Mouse (Mus musculus) thymus, adult 2 months (tissue): ENCODE measurements around the gene Tmem201. TPM values are rescaled to one million over a fixed set of nuclear protein-coding genes. Genes with fewer than 3 reads are reported as not detected.

ENCODE experiments used
- DNase-seq: peaks from one replicate; pipeline ENCODE4 v3.0.0; 2021
- H3K27ac ChIP-seq: fragments of 200-500 bp; 2 replicates; pipeline ENCODE4 v1.5.1; 2012; ENCODE audit warnings: low read length, control low read depth; ENCODE audit not compliant: control insufficient read depth, insufficient read depth
- H3K27me3 ChIP-seq: fragments of 200-500 bp; 2 replicates; pipeline ENCODE4 v1.6.1; 2012; ENCODE audit warnings: mild to moderate bottlenecking, low read length, moderate library complexity, mixed read lengths; ENCODE audit not compliant: control insufficient read depth, insufficient read depth
- H3K36me3 ChIP-seq: fragments of 200-500 bp; 2 replicates; pipeline ENCODE4 v1.6.1; 2012; ENCODE audit warnings: mild to moderate bottlenecking, low read length, moderate library complexity; ENCODE audit not compliant: control insufficient read depth, insufficient read depth
- H3K4me1 ChIP-seq: fragments of 200-500 bp; replicated peaks from 2 replicates; pipeline ENCODE4 v1.6.1; 2012; ENCODE audit warnings: low read length; ENCODE audit not compliant: control insufficient read depth, insufficient read depth
- H3K4me3 ChIP-seq: fragments of 200-500 bp; 2 replicates; pipeline ENCODE4 v1.5.1; 2012; ENCODE audit warnings: mild to moderate bottlenecking, low read length, control low read depth, moderate library complexity; ENCODE audit not compliant: control insufficient read depth, insufficient read depth
- CTCF ChIP-seq: fragments of 200-500 bp; IDR thresholded peaks from 2 replicates; pipeline ENCODE4 v1.5.1; 2012; ENCODE audit warnings: mild to moderate bottlenecking, control low read depth, low read length, moderate library complexity, borderline replicate concordance; ENCODE audit not compliant: control insufficient read depth, poor library complexity, insufficient read depth; ENCODE audit errors: extremely low read depth
- POLR2A ChIP-seq: fragments of 200-500 bp; IDR thresholded peaks from 2 replicates; pipeline ENCODE4 v1.6.1; 2012; ENCODE audit warnings: mild to moderate bottlenecking, low read length, control low read depth, moderate library complexity; ENCODE audit not compliant: control insufficient read depth, poor library complexity, insufficient read depth; ENCODE audit errors: extremely low read depth
- WGBS: fragments of 180-500 bp; shearing (Covaris S2); methylation state at CpG from one replicate; pipeline ENCODE4 v1.1.7; 2018; 5-methylcytosine and 5-hydroxymethylcytosine counted together
- polyA plus RNA-seq: library from polyadenylated mRNA; depleted of rRNA; stranded (reverse); fragments of >200 nt; gene quantifications from 2 replicates; pipeline ENCODE4 v1.2.3, GENCODE M21; 2012

Gene Tmem201
- polyA plus RNA-seq, 1 experiment = 71.7 TPM

GRCm38 (mm10) chr4:149732313-149732712, 5.5 kb downstream of the Tmem201 start:
- TF ChIP-seq CTCF (no peak), POLR2A (no peak)
- 91% methylated on average over 3 of the region's 3 CpGs for WGBS
- Histone ChIP-seq H3K27ac (no peak overlapping the region), H3K4me1 (peaks cover 25% of the 10 kb centered on the region), H3K4me3 (no peak overlapping the region), H3K27me3 (no peaks in the 10 kb centered on the region), H3K36me3 (peaks cover 8% of the 10 kb centered on the region)
- no peak for DNase-seq

- Histone ChIP-seq H3K36me3 (peaks cover 12% of the 10 kb centered on the region), H3K27me3 (no peaks in the 10 kb centered on the region), H3K4me3 (no peak overlapping the region), H3K27ac (no peak overlapping the region), H3K4me1 (peaks cover 15% of the 10 kb centered on the region)
- 52% methylated on average over 7 of the region's 7 CpGs for WGBS
- TF ChIP-seq CTCF = no peak
- no peak for TF ChIP-seq POLR2A
- no peak for DNase-seq
Observed at GRCm38 (mm10) chr4:149730827-149731226, 7.0 kb downstream of the Tmem201 start.

- peaks cover 12% of the 10 kb centered on the region for H3K4me1 ChIP-seq
- H3K27me3 ChIP-seq = no peaks in the 10 kb centered on the region
- WGBS = 87% methylated on average over 8 of the region's 8 CpGs
- H3K36me3 ChIP-seq = peaks cover 12% of the 10 kb centered on the region
- TF ChIP-seq POLR2A (no peak), CTCF (no peak)
- no peak overlapping the region for H3K4me3 ChIP-seq
- H3K27ac ChIP-seq = no peak overlapping the region
- no peak for DNase-seq
Observed at GRCm38 (mm10) chr4:149728810-149729209, 9.0 kb downstream of the Tmem201 start.

- DNase-seq = no peak
- Histone ChIP-seq H3K36me3 (peaks cover 12% of the 10 kb centered on the region), H3K27me3 (no peaks in the 10 kb centered on the region), H3K4me3 (no peak overlapping the region), H3K4me1 (0 out of 2 replicates have a peak, but pooled peaks cover 3% of the 10 kb centered on the region), H3K27ac (no peak overlapping the region)
- WGBS = 98% methylated on average over 5 of the region's 5 CpGs
- TF ChIP-seq POLR2A (no peak), CTCF (no peak)
Observed at GRCm38 (mm10) chr4:149727636-149728035, 10.2 kb downstream of the Tmem201 start.

- TF ChIP-seq CTCF (peak; percentile 78; the same call in 1 of the 2 replicates), POLR2A (no peak)
- Histone ChIP-seq H3K36me3 (peaks cover 12% of the 10 kb centered on the region), H3K4me3 (no peak overlapping the region), H3K27me3 (no peaks in the 10 kb centered on the region), H3K4me1 (peaks cover 8% of the 10 kb centered on the region), H3K27ac (no peak overlapping the region)
- peak; percentile 70 for DNase-seq
- 82% methylated on average over 15 of the region's 15 CpGs for WGBS
Observed at GRCm38 (mm10) chr4:149725661-149726350, 12.0 kb downstream of the Tmem201 start.

- WGBS = 96% methylated on average over 17 of the region's 17 CpGs
- Histone ChIP-seq H3K36me3 (peaks cover 8% of the 10 kb centered on the region), H3K4me1 (peaks cover 8% of the 10 kb centered on the region), H3K27ac (no peak overlapping the region), H3K4me3 (no peak overlapping the region), H3K27me3 (no peaks in the 10 kb centered on the region)
- no peak for DNase-seq
- TF ChIP-seq CTCF (no peak), POLR2A (no peak)
Observed at GRCm38 (mm10) chr4:149724916-149725470, 12.9 kb downstream of the Tmem201 start.
